Mouse (Mus musculus): ENCODE data around the gene Fcho1. TPM values are rescaled to one million over a fixed set of nuclear protein-coding genes. Genes with fewer than 3 reads are reported as not detected.

The Fcho1 gene
- polyA plus RNA-seq, 1 experiment from 2014 or later: 70.9 TPM

GRCm38 (mm10) chr8:71693166-71694041, 32.1 kb downstream of the Fcho1 start:
- Histone ChIP-seq H3K9me3 (no peaks in the 10 kb centered on the region), H3K9ac (replicated peaks) (no peak overlapping the region), H3K4me1 (peaks cover 14% of the 10 kb centered on the region), H3K27me3 (peaks cover 81% of the 10 kb centered on the region), H3K27ac (replicated peaks) (no peak overlapping the region), H3K4me2 (replicated peaks) (peak overlapping the region; percentile 31), H3K36me3 (no peaks in the 10 kb centered on the region), H3K4me3 (peak overlapping the region; percentile 22)
- 7% methylated on average over 68 of the region's 68 CpGs for WGBS
- ATAC-seq (replicated peaks): peak; percentile 34; the same call in 1 of the 2 replicates

GRCm38 (mm10) chr8:71692509-71692908, 33.0 kb downstream of the Fcho1 start:
- peak overlapping the region; percentile 22; the same call in 1 of the 2 replicates for H3K4me3 ChIP-seq
- no peak for ATAC-seq (replicated peaks)
- H3K4me1 ChIP-seq: peaks cover 14% of the 10 kb centered on the region
- H3K36me3 ChIP-seq: no peaks in the 10 kb centered on the region
- no peaks in the 10 kb centered on the region for H3K9me3 ChIP-seq
- no peak overlapping the region for H3K9ac ChIP-seq (replicated peaks)
- H3K27me3 ChIP-seq: peaks cover 88% of the 10 kb centered on the region
- 3% methylated on average over 30 of the region's 30 CpGs for WGBS
- no peak overlapping the region for H3K27ac ChIP-seq (replicated peaks)
- peak overlapping the region; percentile 13; the same call in 1 of the 2 replicates for H3K4me2 ChIP-seq (replicated peaks)

- Histone ChIP-seq H3K4me1 (peaks cover 29% of the 10 kb centered on the region), H3K36me3 (no peaks in the 10 kb centered on the region), H3K4me2 (replicated peaks) (no peak within 1 kb of the TSS), H3K9ac (replicated peaks) (no peak within 1 kb of the TSS), H3K27ac (replicated peaks) (no peak within 1 kb of the TSS), H3K27me3 (peaks cover 100% of the 10 kb centered on the region), H3K9me3 (no peaks in the 10 kb centered on the region), H3K4me3 (no peak within 1 kb of the TSS)
- no peak for ATAC-seq (replicated peaks)
- 6% methylated on average over 33 of the region's 33 CpGs for WGBS
Measured at GRCm38 (mm10) chr8:71689028-71689427, 36.5 kb downstream of the Fcho1 start, which contains the start of gene Insl3. Gene Insl3 (plus strand): TSS chr8:71689214.

GRCm38 (mm10) chr8:71687616-71688015, 37.9 kb downstream of the Fcho1 start:
- Histone ChIP-seq H3K4me1 (peaks cover 17% of the 10 kb centered on the region), H3K27me3 (peaks cover 100% of the 10 kb centered on the region), H3K36me3 (no peaks in the 10 kb centered on the region), H3K9ac (replicated peaks) (no peak overlapping the region), H3K27ac (replicated peaks) (no peak overlapping the region), H3K4me2 (replicated peaks) (no peak overlapping the region), H3K9me3 (no peaks in the 10 kb centered on the region), H3K4me3 (no peak overlapping the region)
- ATAC-seq (replicated peaks): no peak
- WGBS: 3% methylated on average over 8 of the region's 8 CpGs

- Histone ChIP-seq H3K9me3 (no peaks in the 10 kb centered on the region), H3K27ac (replicated peaks) (no peak overlapping the region), H3K4me2 (replicated peaks) (peak overlapping the region; percentile 57), H3K36me3 (no peaks in the 10 kb centered on the region), H3K27me3 (peaks cover 100% of the 10 kb centered on the region), H3K9ac (replicated peaks) (0 out of 2 replicates have a peak overlapping the region, but pooled peaks have one; percentile 15), H3K4me3 (peak overlapping the region; percentile 40), H3K4me1 (peaks cover 15% of the 10 kb centered on the region)
- WGBS: 1% methylated on average over 23 of the region's 23 CpGs
- peak; percentile 53 for ATAC-seq (replicated peaks)
Measured at GRCm38 (mm10) chr8:71686143-71686734, 39.3 kb downstream of the Fcho1 start.

- ATAC-seq (replicated peaks): peak; percentile 26
- Histone ChIP-seq H3K36me3 (no peaks in the 10 kb centered on the region), H3K27ac (replicated peaks) (no peak overlapping the region), H3K4me3 (peak overlapping the region; percentile 40), H3K4me2 (replicated peaks) (peak overlapping the region; percentile 57), H3K27me3 (peaks cover 100% of the 10 kb centered on the region), H3K9ac (replicated peaks) (0 out of 2 replicates have a peak overlapping the region, but pooled peaks have one; percentile 15), H3K9me3 (no peaks in the 10 kb centered on the region), H3K4me1 (peaks cover 16% of the 10 kb centered on the region)
- 4% methylated on average over 29 of the region's 29 CpGs for WGBS
Measured at GRCm38 (mm10) chr8:71685573-71685972, 39.9 kb downstream of the Fcho1 start.

GRCm38 (mm10) chr8:71684701-71685100, 40.8 kb downstream of the Fcho1 start:
- H3K9ac ChIP-seq (replicated peaks): no peak overlapping the region

GRCm38 (mm10) chr8:71682832-71683231, 42.7 kb downstream of the Fcho1 start:
- Histone ChIP-seq H3K4me3 (no peak overlapping the region), H3K4me1 (peaks cover 28% of the 10 kb centered on the region), H3K36me3 (no peaks in the 10 kb centered on the region), H3K27me3 (peaks cover 100% of the 10 kb centered on the region), H3K9me3 (no peaks in the 10 kb centered on the region), H3K27ac (replicated peaks) (no peak overlapping the region), H3K9ac (replicated peaks) (no peak overlapping the region), H3K4me2 (replicated peaks) (no peak overlapping the region)
- ATAC-seq (replicated peaks): no peak
- WGBS: 51% methylated on average over 12 of the region's 12 CpGs

More at GRCm38 (mm10) chr8:71684701-71685100, 40.8 kb downstream of the Fcho1 start:
- Histone ChIP-seq H3K36me3 (no peaks in the 10 kb centered on the region), H3K9me3 (no peaks in the 10 kb centered on the region), H3K27me3 (peaks cover 100% of the 10 kb centered on the region), H3K4me1 (peaks cover 22% of the 10 kb centered on the region), H3K4me3 (no peak overlapping the region), H3K4me2 (replicated peaks) (no peak overlapping the region), H3K27ac (replicated peaks) (no peak overlapping the region)
- ATAC-seq (replicated peaks): no peak
- WGBS: 12% methylated on average over 10 of the region's 10 CpGs

GRCm38 (mm10) chr8:71681369-71681915, 44.1 kb downstream of the Fcho1 start:
- H3K4me2 ChIP-seq (replicated peaks): no peak overlapping the region
- 3% methylated on average over 18 of the region's 18 CpGs for WGBS
- peaks cover 27% of the 10 kb centered on the region for H3K4me1 ChIP-seq
- H3K9me3 ChIP-seq: no peaks in the 10 kb centered on the region
- no peak overlapping the region for H3K27ac ChIP-seq (replicated peaks)
- ATAC-seq (replicated peaks): no peak
- H3K36me3 ChIP-seq: no peaks in the 10 kb centered on the region
- no peak overlapping the region for H3K9ac ChIP-seq (replicated peaks)
- peaks cover 96% of the 10 kb centered on the region for H3K27me3 ChIP-seq
- no peak overlapping the region for H3K4me3 ChIP-seq

GRCm38 (mm10) chr8:71680471-71680870, 45.0 kb downstream of the Fcho1 start:
- no peak for ATAC-seq (replicated peaks)
- Histone ChIP-seq H3K4me2 (replicated peaks) (no peak overlapping the region), H3K9me3 (no peaks in the 10 kb centered on the region), H3K4me1 (peaks cover 24% of the 10 kb centered on the region), H3K9ac (replicated peaks) (no peak overlapping the region), H3K4me3 (0 out of 2 replicates have a peak overlapping the region, but pooled peaks have one; percentile 3), H3K27ac (replicated peaks) (no peak overlapping the region), H3K36me3 (no peaks in the 10 kb centered on the region), H3K27me3 (peaks cover 88% of the 10 kb centered on the region)
- 4% methylated on average over 21 of the region's 21 CpGs for WGBS

- peaks cover 26% of the 10 kb centered on the region for H3K4me1 ChIP-seq
- no peak overlapping the region for H3K27ac ChIP-seq (replicated peaks)
- no peaks in the 10 kb centered on the region for H3K9me3 ChIP-seq
- no peak for ATAC-seq (replicated peaks)
- H3K27me3 ChIP-seq: peaks cover 84% of the 10 kb centered on the region
- no peaks in the 10 kb centered on the region for H3K36me3 ChIP-seq
- peak overlapping the region; percentile 26 for H3K9ac ChIP-seq (replicated peaks)
- 3% methylated on average over 46 of the region's 46 CpGs for WGBS
- peak overlapping the region; percentile 23 for H3K4me3 ChIP-seq
- peak overlapping the region; percentile 40 for H3K4me2 ChIP-seq (replicated peaks)
Measured at GRCm38 (mm10) chr8:71679550-71680168, 45.9 kb downstream of the Fcho1 start.

All from forebrain, embryonic 15.5 days (tissue).